Mouse (Mus musculus) MN1 (cell line): Measurements from ENCODE around the gene Caprin1.

Source experiments
- DNase-seq: peaks from one replicate; pipeline ENCODE4 v3.0.0-alpha.2; 2016; ENCODE audit warnings: low spot score

Caprin1 gene

GRCm38 (mm10) chr2:103797491-103798009, at the start of gene Caprin1:
TSS of gene Caprin1 (minus strand) at chr2:103797649.
- DNase-seq = peak; percentile 91

DNA sequence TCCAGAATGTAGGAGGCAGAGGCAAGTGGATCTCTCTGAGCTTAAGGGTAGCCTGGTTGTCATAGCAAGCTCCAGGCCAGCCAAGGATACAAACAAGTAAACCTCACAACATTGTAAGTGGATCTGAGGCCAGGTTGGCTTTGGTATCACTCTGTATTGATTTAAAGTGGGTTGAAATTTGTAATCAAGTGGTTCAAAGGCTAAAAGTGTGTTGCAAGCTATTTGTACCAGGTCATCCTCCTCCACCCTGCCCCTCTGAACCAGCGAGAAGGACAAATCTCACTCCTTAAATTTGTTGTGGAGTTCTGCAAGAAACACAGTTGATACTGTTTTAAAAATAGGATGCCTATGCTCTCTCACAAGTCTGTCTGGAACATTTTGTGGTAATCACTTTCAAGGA, 49.4 kb upstream of the Caprin1 start:
- DNase-seq = no peak

GRCm38 (mm10) chr2:103846271-103846670, 48.8 kb upstream of the Caprin1 start:
- no peak for DNase-seq

DNA sequence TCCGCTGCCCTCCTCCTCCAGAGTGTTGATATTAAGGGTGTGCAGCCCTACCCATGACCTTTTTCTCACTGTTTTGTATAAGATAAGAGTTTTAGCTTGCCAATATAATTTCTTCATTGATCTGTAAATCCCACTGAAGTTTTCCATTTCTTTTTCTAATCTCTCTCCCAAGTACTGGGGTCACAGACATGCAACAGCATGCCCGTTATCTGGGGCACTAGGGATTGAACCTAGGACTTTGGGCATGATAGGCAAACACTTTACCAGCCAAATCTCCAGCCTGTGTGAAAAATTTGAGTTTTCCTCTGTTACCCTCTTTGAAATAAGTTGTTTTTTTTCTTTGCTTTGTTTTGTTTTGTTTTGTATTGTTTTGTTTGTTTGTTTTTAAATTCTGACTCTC, 46.6 kb upstream of the Caprin1 start:
- no peak for DNase-seq

- no peak for DNase-seq
Measured at GRCm38 (mm10) chr2:103843321-103843720, 45.9 kb upstream of the Caprin1 start.

DNA sequence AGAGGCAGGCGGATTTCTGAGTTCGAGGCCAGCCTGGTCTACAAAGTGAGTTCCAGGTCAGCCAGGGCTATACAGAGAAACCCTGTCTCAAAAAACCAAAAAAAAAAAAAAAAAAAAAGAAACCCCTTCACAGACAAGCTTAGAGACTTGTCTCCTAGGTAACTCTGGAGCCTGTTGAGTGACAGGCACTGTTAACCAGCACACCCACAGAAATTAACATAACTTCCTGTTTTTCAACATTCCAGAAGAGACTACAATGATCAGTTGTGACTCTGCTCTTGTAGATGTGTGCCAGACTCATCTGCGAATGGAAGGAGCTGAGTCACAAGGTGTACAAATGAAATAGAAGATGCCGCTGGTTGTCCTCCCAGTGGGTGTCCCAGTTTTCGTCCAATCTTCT, 44.9 kb upstream of the Caprin1 start:
- DNase-seq = no peak

DNA sequence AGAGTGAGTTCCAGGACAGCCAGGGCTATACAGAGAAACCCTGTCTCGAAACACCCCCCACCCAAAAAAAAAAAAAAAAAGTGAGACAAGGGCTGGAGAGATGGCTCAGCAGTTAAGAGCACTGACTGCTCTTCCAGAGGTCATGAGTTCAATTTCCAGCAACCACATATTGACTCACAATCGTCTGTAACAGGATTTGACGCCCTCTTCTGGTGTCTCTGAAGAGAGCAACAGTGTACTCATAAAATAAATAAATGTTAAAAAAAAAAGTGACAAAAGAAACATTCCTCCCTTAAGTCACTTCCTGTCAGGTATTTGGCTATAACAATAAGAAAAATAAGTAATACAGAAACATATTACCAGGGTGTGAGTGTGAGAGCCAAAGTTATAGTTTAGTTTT, 41.0 kb upstream of the Caprin1 start:
- no peak for DNase-seq

- DNase-seq = no peak
Measured at GRCm38 (mm10) chr2:103837166-103837565, 39.7 kb upstream of the Caprin1 start.

- no peak for DNase-seq
Measured at GRCm38 (mm10) chr2:103835614-103836395, 38.4 kb upstream of the Caprin1 start.

DNA sequence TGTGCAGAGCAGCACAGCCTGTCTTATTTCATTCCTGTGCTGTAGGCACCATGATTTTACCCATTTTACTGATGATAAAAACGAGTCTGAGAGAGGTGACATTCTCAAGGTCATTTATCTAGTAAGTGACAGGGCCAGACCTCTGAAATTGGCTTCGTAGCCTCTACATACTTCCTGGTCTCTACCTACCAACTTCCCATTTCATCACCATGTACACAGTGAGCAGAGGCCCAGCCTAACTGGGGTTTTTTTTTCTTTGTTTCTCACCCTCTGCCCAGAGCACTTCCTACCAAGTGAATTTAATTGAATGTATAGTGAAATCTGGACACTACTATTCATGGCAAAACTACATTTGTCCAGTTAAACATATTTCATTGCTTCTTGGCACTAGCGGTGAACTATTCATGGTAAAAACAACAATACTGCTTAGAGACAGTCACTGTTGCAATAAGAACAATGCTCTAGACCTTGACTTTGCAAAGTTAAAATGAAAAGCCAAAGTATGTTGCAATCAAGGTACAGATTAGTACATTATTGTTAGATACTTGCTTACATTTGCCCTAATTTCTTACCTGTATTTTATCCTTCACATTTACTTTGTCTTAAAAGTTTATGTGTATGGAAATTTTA, 36.5 kb upstream of the Caprin1 start:
- DNase-seq = no peak

- DNase-seq = no peak
Measured at GRCm38 (mm10) chr2:103832899-103833298, 35.5 kb upstream of the Caprin1 start.

DNA sequence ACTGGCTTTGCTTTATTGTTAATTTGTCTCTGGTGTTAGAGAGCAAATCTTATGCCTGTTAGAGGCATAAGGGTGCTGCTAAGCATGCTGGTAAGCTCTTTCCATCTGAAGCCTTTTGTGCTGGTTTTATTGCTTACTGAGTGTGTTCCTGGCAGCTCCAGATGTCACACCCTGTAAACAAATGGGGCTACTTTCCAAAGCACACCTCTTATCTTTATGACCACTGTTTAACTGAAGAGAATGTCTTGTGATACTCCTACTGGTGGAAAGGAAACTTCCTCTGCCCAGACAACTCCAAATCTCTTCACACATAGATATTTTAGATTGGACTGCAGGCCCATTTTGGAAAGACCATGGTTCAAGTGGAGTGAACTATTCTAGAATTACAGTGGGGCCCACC, 31.5 kb upstream of the Caprin1 start:
- DNase-seq = no peak

- DNase-seq = no peak
Measured at GRCm38 (mm10) chr2:103824916-103825315, 27.5 kb upstream of the Caprin1 start.

DNA sequence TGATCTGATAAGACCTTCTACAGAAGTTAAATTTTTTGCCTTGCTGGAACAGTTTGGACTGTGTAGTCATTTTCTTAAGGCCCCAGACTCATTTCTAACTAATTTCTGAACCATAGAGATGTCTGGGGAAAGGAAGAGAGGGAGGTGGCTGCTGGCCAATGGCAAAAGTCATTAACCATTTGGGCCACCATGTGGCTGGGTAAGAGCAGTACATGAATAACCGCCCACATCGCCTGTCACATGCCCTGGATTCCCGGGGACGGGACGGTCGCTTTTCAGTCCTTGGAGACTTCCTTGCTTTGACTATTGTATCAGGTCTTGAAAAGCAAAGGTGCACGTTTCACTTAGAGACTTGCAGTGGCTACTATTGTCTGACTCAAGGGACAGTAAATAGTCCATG, 25.1 kb upstream of the Caprin1 start:
- no peak for DNase-seq

DNA sequence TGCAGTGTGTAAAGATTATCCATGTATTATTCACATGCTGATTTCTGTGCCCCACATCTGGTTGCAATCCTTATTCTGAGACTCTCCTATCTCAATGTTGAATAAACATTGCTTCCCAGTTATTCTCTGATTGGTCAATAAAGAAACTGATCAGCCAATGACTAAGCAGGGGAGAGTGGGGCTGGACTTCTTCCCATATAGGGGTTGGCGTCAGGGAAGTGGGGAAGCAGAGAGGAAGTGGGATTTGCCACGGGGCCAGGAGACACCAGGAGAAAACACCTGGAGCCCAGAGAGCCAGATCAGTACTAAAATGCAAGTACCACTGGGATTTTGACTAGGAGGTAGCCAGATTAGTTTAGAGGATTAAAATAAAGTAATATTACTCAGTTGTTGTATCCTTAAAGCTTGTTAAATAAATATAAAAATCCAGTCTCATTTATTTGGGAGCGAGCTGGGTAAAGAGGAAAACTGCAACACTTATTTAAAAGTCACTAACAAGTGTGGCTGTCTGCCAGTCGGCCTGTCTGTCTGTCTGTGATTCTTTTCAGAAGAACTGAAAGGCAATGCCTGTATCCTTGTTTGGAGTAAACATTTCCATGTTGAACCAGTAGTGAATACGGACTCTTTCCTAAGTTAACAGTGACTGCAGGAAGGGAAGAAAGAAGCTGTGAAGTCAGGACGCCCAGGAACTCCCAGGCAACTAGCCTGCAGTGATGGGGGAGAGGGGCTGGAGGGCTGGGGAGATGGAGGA, 19.9 kb upstream of the Caprin1 start:
- DNase-seq = no peak

GRCm38 (mm10) chr2:103815976-103816375, 18.5 kb upstream of the Caprin1 start:
- DNase-seq = no peak

DNA sequence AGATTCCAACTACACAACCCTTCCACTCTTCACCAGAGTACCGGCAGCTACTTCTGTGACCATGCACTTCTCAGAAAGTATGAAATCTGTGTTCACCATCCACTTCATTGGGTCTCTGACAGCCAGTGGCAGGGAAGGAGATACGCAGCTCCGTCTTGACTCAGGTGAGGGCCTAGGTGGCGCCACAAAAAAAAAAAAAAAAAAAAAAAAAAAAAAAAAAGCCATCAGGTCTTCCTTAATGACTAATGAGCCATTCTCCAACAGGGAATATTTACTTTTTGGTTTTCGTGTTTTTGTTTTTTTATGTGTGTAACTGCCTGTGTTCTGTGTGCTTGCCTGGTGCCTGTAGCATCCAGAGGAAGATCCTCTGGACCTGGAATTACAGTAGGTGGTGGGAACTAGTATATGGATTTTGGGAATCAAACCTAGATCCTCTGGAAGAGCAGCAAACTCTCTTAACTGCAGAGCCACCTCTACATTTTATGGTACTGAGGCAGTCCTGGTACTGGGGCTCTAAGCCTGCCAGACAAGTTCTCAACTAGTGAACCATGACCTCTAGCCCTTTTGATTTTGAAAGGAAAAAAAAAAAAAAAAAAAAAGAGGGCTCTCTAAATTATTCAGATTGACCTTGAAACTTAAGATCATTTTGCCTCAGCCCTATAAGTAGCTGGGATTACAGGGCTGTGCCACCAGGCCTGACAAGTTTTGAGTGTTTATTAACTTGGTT, 14.2 kb upstream of the Caprin1 start:
- no peak for DNase-seq

DNA sequence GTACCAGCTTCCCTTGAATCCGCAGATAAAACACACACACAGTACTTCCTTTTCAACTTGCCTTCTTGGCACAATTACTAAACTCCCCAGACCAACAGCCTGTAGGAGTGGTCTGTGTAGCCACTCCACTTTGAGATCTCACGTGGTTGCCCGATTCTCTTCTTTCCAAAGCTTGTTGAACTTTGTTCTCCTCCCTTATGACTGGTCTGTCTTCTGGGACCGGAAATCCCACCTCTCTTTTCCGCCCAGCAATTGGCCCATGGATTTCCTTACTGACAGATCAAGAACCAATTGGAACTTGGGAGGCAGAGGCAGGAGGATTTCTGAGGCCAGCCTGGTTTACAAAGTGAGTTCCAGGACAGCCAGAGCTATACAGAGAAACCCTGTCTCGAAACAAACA, 13.0 kb upstream of the Caprin1 start:
- no peak for DNase-seq

DNA sequence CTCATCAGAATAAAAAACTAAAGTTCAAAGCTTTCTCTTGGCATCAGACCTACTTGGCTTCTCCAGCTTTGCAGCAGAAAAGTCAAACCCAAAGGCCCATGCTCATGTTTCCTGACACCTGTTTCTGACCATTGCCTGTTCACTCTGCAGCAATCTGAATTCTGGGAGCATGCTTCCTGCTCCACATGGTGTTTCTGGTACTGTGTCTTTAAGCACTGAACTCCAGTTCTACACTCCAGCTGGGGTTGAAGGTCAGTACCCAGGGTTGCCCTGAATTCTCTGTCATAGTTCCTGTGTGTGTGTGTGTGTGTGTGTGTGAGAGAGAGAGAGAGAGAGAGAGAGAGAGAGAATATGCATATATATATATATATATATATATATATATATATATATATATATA, 11.0 kb upstream of the Caprin1 start:
- DNase-seq = no peak

DNA sequence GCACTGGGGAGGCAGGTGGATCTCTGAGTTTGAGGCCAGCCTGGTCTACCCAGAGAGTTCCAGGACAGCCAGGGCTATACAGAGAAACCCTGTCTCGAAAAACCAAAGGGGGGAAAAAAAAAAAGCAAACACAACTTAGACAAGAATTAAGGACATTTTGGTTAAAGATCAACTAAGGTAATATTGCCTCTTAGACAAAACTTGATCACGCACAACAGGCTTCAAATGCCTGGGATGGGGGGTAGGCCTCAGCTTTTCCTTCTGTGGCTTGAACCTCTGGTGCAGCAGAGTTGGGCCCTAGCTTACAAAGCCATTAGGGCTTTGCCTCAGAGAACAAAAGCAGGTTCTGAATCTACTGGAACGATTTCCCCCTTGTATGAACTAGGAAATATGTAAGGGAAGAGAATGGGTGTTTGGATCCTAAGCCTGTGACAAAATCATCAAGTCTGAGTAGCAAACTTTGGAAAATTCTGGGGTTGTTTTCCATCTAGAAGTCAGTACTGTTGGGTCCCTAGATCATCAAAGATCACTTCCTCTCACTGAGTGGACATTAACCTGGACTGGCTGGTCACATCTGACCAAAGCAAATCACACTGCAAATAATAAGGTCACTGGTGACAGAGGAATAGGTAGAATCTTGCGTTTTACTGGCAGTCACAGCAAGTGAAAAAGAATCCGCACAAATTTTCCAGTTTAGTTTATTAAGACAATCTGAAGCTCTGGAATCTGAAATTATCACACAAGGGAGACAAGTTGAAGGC, 6.5 kb upstream of the Caprin1 start:
- DNase-seq = no peak

DNA sequence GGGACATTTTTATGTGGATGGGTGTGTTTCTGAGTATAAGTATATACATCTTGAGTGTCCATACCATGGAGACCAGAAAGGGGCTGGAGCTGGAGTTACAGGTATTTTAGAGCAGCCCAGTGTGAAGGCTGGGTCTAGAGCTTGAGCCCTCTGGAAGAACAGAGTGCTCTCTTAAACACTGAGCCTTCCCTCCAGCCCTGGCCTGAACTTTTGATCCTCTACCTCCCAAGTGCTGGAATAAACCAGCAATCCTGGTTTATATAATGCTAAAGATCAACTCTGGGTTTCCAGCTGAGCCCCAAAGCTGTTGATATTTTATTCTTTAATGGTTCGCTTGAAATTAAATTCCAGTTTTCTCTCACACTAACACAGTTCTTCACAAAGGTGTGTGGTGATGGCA, 5.0 kb upstream of the Caprin1 start:
- DNase-seq = no peak
